Mouse (Mus musculus) limb, embryonic 10.5 days (tissue): ENCODE measurements at regions not wholly inside any gene's neighbourhood (a gene's known extent, or its start where the extent isn't known, plus 50 kb on each side); places are given as distances from the start of the nearest gene placed in this dataset.
A peak's percentile ranks its signal among the peaks of the same experiment; 100 is the strongest.

ENCODE experiments used
- DNase-seq: peaks from one replicate; pipeline ENCODE4 v3.0.0-alpha.2; 2017; ENCODE audit warnings: low spot score
- H3K27ac ChIP-seq: fragments of 300-500 bp; sonication (generic); 2 replicates; pipeline ENCODE4 v1.5.1; 2016; ENCODE audit warnings: mild to moderate bottlenecking
- H3K27me3 ChIP-seq: fragments of 300-500 bp; sonication (generic); 2 replicates; pipeline ENCODE4 v1.6.1; 2016; ENCODE audit warnings: low read depth, mild to moderate bottlenecking; ENCODE audit not compliant: poor library complexity, severe bottlenecking
- H3K36me3 ChIP-seq: fragments of 300-500 bp; sonication (generic); 2 replicates; pipeline ENCODE4 v1.6.1; 2016; ENCODE audit warnings: mild to moderate bottlenecking, moderate library complexity
- H3K4me1 ChIP-seq: fragments of 300-500 bp; sonication (generic); 2 replicates; pipeline ENCODE4 v1.6.1; 2016
- H3K4me3 ChIP-seq: fragments of 300-500 bp; sonication (generic); 2 replicates; pipeline ENCODE4 v1.5.1; 2016; ENCODE audit warnings: mild to moderate bottlenecking, moderate library complexity
- H3K9me3 ChIP-seq: fragments of 300-500 bp; sonication (generic); replicated peaks from 2 replicates; pipeline ENCODE4 v1.6.1; 2016; ENCODE audit warnings: mild to moderate bottlenecking
- WGBS: fragments of 180-500 bp; shearing (Covaris S2); methylation state at CpG from one replicate; pipeline ENCODE4 v1.1.7; 2016; 5-methylcytosine and 5-hydroxymethylcytosine counted together

DNA sequence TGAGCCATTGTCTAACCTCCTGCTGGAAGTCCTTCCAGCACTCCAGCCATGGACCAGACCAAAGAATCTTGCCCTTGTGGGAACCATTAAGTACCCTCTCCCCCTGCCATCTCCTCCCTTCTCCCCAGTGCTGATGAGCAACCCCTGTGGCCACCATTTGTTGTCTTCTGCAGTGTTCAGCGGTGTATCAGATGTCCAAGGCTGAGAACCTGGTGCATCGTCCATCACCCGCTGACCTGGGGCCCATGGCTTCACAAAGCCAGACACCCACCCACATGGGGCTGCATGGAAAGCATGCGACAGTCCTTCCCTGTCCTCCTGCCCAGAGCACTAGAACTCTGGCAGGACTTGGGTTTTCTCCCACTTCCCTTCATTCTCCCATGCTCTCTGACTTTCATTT lies 1596.7 kb downstream of the D3Ertd751e start:
- no peaks in the 10 kb centered on the region for H3K4me1 ChIP-seq
- no peaks in the 10 kb centered on the region for H3K9me3 ChIP-seq
- 87% methylated on average over 4 of the region's 4 CpGs for WGBS
- no peak overlapping the region for H3K4me3 ChIP-seq
- DNase-seq: no peak
- H3K36me3 ChIP-seq: no peaks in the 10 kb centered on the region
- H3K27me3 ChIP-seq: no peaks in the 10 kb centered on the region
- no peak overlapping the region for H3K27ac ChIP-seq

DNA sequence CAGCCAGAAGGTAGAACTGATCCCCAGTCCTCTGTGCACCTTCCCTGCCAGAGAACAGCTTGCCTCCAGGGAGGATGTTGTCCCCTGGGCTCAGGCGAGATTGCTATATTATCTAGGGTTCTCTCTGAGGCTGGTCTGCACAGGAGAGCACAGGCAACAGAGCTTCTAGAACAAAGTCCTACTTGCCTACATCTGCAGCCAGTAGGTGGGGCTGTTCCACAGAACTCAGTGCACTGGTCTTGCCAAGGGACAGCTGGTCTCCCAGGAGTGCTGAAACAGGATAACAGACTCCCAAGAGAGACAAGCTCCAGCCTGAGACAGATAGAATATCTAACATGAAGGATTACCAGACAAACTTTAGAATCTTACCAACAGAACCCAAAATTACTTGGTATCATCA lies 1600.5 kb downstream of the D3Ertd751e start:
- Histone ChIP-seq H3K4me3 (no peak overlapping the region), H3K4me1 (no peaks in the 10 kb centered on the region), H3K27ac (no peak overlapping the region), H3K9me3 (no peaks in the 10 kb centered on the region), H3K36me3 (no peaks in the 10 kb centered on the region), H3K27me3 (no peaks in the 10 kb centered on the region)
- DNase-seq: no peak
- WGBS: 81% methylated on average over 1 of the region's 1 CpGs

DNA sequence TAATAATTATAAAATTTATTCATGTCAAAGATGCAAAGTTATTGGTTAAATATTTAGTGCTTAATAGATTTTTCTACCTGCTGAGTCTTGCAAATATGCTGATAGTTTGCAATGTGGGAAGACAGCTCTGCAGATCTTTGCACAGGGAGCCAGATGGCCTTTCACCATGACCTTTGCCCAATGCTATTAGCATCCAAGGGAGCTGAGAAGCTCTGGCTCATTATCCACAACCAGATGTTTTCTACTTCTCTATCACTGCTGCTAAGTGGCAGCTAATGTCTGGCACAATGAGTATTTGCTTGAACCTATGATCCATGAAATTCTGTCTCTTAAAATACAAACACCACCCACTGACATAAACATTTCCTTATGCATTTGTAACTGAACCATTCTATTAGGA lies 1610.4 kb downstream of the D3Ertd751e start:
- DNase-seq: peak; percentile 33

DNA sequence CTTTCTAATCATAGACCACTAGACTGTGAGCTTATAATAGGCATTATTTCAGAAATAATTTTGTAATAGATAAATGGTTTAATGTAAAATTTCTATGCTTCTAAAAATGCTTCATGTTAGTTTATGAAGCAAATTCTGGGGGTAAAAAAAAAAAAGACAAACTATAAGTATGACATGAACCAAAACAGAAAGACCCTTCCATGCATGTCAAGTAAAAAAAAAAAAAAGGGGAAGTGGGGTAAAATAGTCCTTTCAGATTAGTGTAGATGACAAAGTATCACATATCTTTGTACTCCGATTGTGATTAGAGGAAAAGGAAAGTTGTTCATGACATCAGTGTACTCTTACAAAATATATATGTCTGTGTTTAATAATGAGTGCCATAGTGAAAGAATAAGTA lies 1616.1 kb downstream of the D3Ertd751e start:
- no peak overlapping the region for H3K4me3 ChIP-seq
- DNase-seq: no peak
- no peak overlapping the region for H3K27ac ChIP-seq
- H3K4me1 ChIP-seq: no peaks in the 10 kb centered on the region
- 94% methylated on average over 1 of the region's 1 CpGs for WGBS
- no peaks in the 10 kb centered on the region for H3K27me3 ChIP-seq
- H3K9me3 ChIP-seq: no peaks in the 10 kb centered on the region
- no peaks in the 10 kb centered on the region for H3K36me3 ChIP-seq

More for the DNA sequence above, 1610.4 kb downstream of the D3Ertd751e start:
- H3K27me3 ChIP-seq: no peaks in the 10 kb centered on the region
- no peaks in the 10 kb centered on the region for H3K4me1 ChIP-seq
- H3K36me3 ChIP-seq: no peaks in the 10 kb centered on the region
- no peak overlapping the region for H3K27ac ChIP-seq
- no peak overlapping the region for H3K4me3 ChIP-seq
- no peaks in the 10 kb centered on the region for H3K9me3 ChIP-seq

DNA sequence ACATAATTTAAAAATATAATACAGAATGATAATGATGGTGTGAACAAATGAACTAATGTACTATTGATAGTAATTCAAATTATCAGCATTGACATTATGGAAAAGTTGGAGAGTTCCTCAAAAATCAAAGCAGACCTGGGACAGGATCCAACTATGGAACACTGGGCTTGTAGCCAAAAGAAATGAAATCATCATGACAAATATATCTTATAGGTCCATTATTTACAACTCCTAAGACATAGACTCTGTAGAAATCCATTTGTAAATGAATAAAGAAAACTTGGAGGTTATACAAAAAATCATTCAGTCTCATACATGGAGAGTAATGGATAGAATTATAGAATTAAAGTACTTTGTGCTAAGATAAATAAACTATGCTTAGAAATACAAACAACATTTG lies 1657.5 kb downstream of the D3Ertd751e start:
- DNase-seq: no peak
- Histone ChIP-seq H3K27me3 (no peaks in the 10 kb centered on the region), H3K9me3 (no peaks in the 10 kb centered on the region), H3K36me3 (no peaks in the 10 kb centered on the region), H3K4me1 (no peaks in the 10 kb centered on the region), H3K27ac (no peak overlapping the region), H3K4me3 (no peak overlapping the region)

DNA sequence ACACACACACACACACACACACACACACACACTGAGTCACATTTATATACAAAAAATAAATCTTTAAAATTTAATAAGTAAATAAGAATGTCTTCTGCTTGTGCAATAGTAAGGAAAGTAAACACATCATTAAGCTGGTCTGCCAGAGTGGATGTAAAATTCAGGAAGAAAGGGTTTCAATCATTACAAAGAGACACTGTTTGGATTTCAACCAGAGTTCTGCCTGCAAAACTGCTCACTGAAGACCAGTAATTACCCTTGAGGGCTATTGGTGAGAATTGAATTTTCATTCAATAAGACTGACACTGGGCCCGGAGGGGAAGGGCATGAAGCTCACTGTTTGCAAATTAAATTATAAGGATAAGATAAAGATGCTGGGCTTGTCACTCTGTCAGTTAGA lies 1682.5 kb downstream of the D3Ertd751e start:
- no peaks in the 10 kb centered on the region for H3K9me3 ChIP-seq
- no peaks in the 10 kb centered on the region for H3K4me1 ChIP-seq
- no peaks in the 10 kb centered on the region for H3K36me3 ChIP-seq
- no peak for DNase-seq
- H3K27me3 ChIP-seq: no peaks in the 10 kb centered on the region
- 75% methylated on average over 1 of the region's 1 CpGs for WGBS
- no peak overlapping the region for H3K4me3 ChIP-seq
- no peak overlapping the region for H3K27ac ChIP-seq

DNA sequence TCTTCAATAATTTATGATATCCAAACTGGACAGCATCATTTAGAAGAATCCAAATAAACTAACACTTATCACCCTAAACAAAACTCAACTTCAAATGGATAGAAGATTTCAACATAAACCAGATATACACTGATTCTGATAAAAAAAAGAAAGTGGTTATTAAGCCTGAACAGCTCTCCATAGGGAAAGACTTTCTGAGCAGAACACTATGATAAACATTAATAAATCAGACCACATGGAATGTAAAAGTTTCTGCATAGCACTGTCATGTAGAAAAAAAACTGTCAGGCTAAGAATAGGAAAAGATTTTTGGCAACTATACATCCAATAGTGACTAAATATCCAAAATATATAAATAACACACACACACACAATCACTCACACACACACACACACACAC lies 1684.3 kb downstream of the D3Ertd751e start:
- Histone ChIP-seq H3K4me1 (no peaks in the 10 kb centered on the region), H3K9me3 (no peaks in the 10 kb centered on the region), H3K27me3 (no peaks in the 10 kb centered on the region), H3K27ac (no peak overlapping the region), H3K36me3 (no peaks in the 10 kb centered on the region), H3K4me3 (no peak overlapping the region)
- DNase-seq: no peak

DNA sequence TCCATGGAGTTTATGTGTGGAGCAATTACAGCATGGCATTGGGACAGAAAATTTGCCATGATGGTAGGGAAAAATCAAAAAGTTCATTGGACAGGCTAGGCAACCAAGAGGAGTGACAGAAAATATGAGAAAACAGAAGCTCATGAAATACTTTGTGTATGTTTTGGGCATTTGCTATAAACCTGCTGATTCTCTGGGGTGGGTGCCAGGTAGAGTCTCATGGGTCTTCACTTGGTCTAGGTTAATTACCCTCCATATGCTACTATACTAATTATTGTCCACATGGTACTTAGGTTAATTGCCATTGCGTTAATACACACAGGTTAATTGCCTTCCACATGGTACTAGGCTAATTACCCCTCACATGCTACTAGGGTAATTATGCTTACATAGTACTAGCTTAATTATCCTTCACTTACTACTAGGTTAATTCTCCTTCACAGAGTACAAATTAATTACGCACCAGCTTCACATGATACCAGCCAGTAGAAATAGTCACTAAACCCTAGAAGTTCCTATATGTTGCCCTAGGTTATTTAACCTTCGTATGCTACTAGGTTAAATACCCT lies 1719.2 kb downstream of the D3Ertd751e start:
- 92% methylated on average over 3 of the region's 3 CpGs for WGBS
- Histone ChIP-seq H3K4me1 (no peaks in the 10 kb centered on the region), H3K9me3 (no peaks in the 10 kb centered on the region), H3K4me3 (no peak overlapping the region), H3K36me3 (no peaks in the 10 kb centered on the region), H3K27ac (no peak overlapping the region), H3K27me3 (no peaks in the 10 kb centered on the region)
- DNase-seq: no peak
